ENCODE assay signal across 25 mouse cellular contexts in genomic region chr3:102263326-102263725, GRCm38 (mm10). TPM values are rescaled to one million over a fixed set of nuclear protein-coding genes. Genes with fewer than 3 reads are reported as not detected.
DNase-seq lines count a peak whose midpoint lies in the region; ATAC-seq and TF ChIP-seq lines count a peak whose summit lies in the region.
"Had no signal": no experiment of that assay in that cellular context is flagged by ENCODE, and none has a peak within 500 bp of the region (broad histone marks: within the 10 kb centered on the region; RNA-seq: fewer than 3 reads in every experiment).

No protein-coding gene starts in this region.

- no peaks in the 10 kb centered on the region for H3K27me3 ChIP-seq in neural tube, embryonic 14.5 days (ENCODE audit: control insufficient read depth, insufficient read depth, low read length)
- H3K27me3 ChIP-seq in forebrain, embryonic 11.5 days (ENCODE audit: control insufficient read depth, insufficient read depth, low read length): no peaks in the 10 kb centered on the region
- H3K27me3 ChIP-seq: embryonic facial prominence, embryonic 13.5 days; embryonic facial prominence, embryonic 15.5 days; forebrain, embryonic 13.5 days; forebrain, embryonic 15.5 days had no signal

- 0 out of 2 replicates have a peak, but pooled peaks have one; percentile 14 for ATAC-seq in neural tube, embryonic 14.5 days (ENCODE audit: low read depth)
- no peak for ATAC-seq in forebrain, embryonic 11.5 days (replicated peaks; ENCODE audit: low FRiP score)
- ATAC-seq: forebrain, embryonic 13.5 days; forebrain, embryonic 15.5 days; forebrain, postnatal 0 days had no signal

- H3K4me1 ChIP-seq in neural tube, embryonic 14.5 days (ENCODE audit: control insufficient read depth, insufficient read depth, low read length): no peaks in the 10 kb centered on the region
- peaks cover 2 to 8% of the 10 kb centered on the region in 2 experiments; a peak in 2 of 4 replicates for H3K4me1 ChIP-seq in ES-E14 (ENCODE audit: control insufficient read depth in 2 of 2, insufficient read depth in 2 of 2, low read length in 2 of 2, poor library complexity in 1 of 2)
- H3K4me1 ChIP-seq in forebrain, embryonic 11.5 days (replicated peaks; ENCODE audit: control insufficient read depth, insufficient read depth, low read length): no peaks in the 10 kb centered on the region
- H3K4me1 ChIP-seq: forebrain, embryonic 13.5 days; forebrain, embryonic 15.5 days had no signal

- 75% methylated on average over 9 of the region's 9 CpGs for WGBS in neural tube, embryonic 14.5 days
- 79% methylated on average over 9 of the region's 9 CpGs for WGBS in forebrain, embryonic 11.5 days

- peak overlapping the region; percentile 36; the same call in 1 of the 2 replicates for H3K27ac ChIP-seq in layer of hippocampus, adult 2 months
- no peak overlapping the region for H3K27ac ChIP-seq in neural tube, embryonic 14.5 days (ENCODE audit: low read depth, low read length)
- no peak overlapping the region for H3K27ac ChIP-seq in ES-E14 (ENCODE audit: insufficient read depth, low read depth, low read length, poor library complexity, severe bottlenecking)
- no peak overlapping the region for H3K27ac ChIP-seq in forebrain, embryonic 11.5 days (ENCODE audit: low read depth, low read length)
- H3K27ac ChIP-seq: embryonic facial prominence, embryonic 13.5 days; embryonic facial prominence, embryonic 15.5 days; forebrain, embryonic 10.5 days; forebrain, embryonic 13.5 days; forebrain, embryonic 15.5 days had no signal

- H3K9ac ChIP-seq in neural tube, embryonic 14.5 days (replicated peaks; ENCODE audit: low read depth, low read length): no peak overlapping the region
- no peak overlapping the region for H3K9ac ChIP-seq in ES-E14 (ENCODE audit: insufficient read depth, low read depth, low read length, poor library complexity, severe bottlenecking)
- H3K9ac ChIP-seq in forebrain, embryonic 11.5 days (ENCODE audit: low read length): no peak overlapping the region
- H3K9ac ChIP-seq: embryonic facial prominence, embryonic 13.5 days; embryonic facial prominence, embryonic 15.5 days; forebrain, embryonic 13.5 days; forebrain, embryonic 15.5 days; forebrain, postnatal 0 days had no signal

- in situ Hi-C loops in ES-E14 (cut with MboI; ENCODE audit: low sequenced_read_pairs in 2 of 2, unreplicated experiment in 2 of 2): no loop called here

- DNase-seq in layer of hippocampus, adult 2 months (ENCODE audit: low spot score in 2 of 2): no peak
- DNase-seq in layer of hippocampus, adult 9-10 months (ENCODE audit: low spot score): no peak
- DNase-seq in neural tube, embryonic 10.5 days (ENCODE audit: extremely low spot score, low spot score): no peak
- DNase-seq in ES-E14 (ENCODE audit: low read depth, low spot score) (peak; percentile 29), ZHBTc4 (ENCODE audit: low read depth, low spot score) (peak; percentile 73)
- DNase-seq in forebrain, embryonic 11.5 days (ENCODE audit: low spot score): no peak
- no peak for DNase-seq in kidney, adult 11 months
- DNase-seq: adrenal gland, adult 2 months; adrenal gland, postnatal 10 days; adrenal gland, postnatal 25 days; cerebellum, adult 11 months; cerebellum, adult 18-20 months; cerebellum, adult 8-10 months; cerebellum, adult 9-11 months; cerebellum, postnatal 14 days; cerebellum, postnatal 36 days; embryo, embryonic 11 days; forebrain, postnatal 0 days had no signal

- TF ChIP-seq CTCF in layer of hippocampus, adult 2 months (conservative IDR thresholded peaks at IDR 0.05): no peak

- H3K36me3 ChIP-seq in neural tube, embryonic 14.5 days (ENCODE audit: control insufficient read depth, insufficient read depth, low read length): no peaks in the 10 kb centered on the region
- no peaks in the 10 kb centered on the region for H3K36me3 ChIP-seq in ES-E14 (ENCODE audit: control insufficient read depth, insufficient read depth, low read length, poor library complexity, severe bottlenecking)
- no peaks in the 10 kb centered on the region for H3K36me3 ChIP-seq in forebrain, embryonic 11.5 days (ENCODE audit: control insufficient read depth, insufficient read depth, low read length)
- H3K36me3 ChIP-seq: embryonic facial prominence, embryonic 13.5 days; embryonic facial prominence, embryonic 15.5 days; forebrain, embryonic 10.5 days; forebrain, embryonic 15.5 days had no signal

- peak overlapping the region; percentile 8; the same call in 1 of the 2 replicates for H3K4me3 ChIP-seq in layer of hippocampus, adult 2 months
- H3K4me3 ChIP-seq in neural tube, embryonic 14.5 days (ENCODE audit: low read depth, low read length): no peak overlapping the region
- no peak overlapping the region for H3K4me3 ChIP-seq in ES-E14 (ENCODE audit: insufficient read depth in 1 of 2, low read depth in 1 of 2, low read length in 2 of 2, poor library complexity in 1 of 2, severe bottlenecking in 1 of 2)
- H3K4me3 ChIP-seq in forebrain, embryonic 11.5 days (ENCODE audit: low read depth, low read length): no peak overlapping the region
- H3K4me3 ChIP-seq: embryonic facial prominence, embryonic 13.5 days; embryonic facial prominence, embryonic 15.5 days; erythroblast, embryonic 14.5 days; forebrain, embryonic 10.5 days; forebrain, embryonic 13.5 days; forebrain, embryonic 15.5 days had no signal

- no peak overlapping the region for H3K4me2 ChIP-seq in neural tube, embryonic 14.5 days (ENCODE audit: low read depth, low read length)
- H3K4me2 ChIP-seq in forebrain, embryonic 11.5 days (ENCODE audit: low read depth, low read length, severe bottlenecking): no peak overlapping the region
- H3K4me2 ChIP-seq: embryonic facial prominence, embryonic 15.5 days; forebrain, embryonic 13.5 days; forebrain, embryonic 15.5 days had no signal

- H3K9me3 ChIP-seq in neural tube, embryonic 14.5 days (ENCODE audit: control insufficient read depth, low read length): no peaks in the 10 kb centered on the region
- H3K9me3 ChIP-seq in ES-E14 (ENCODE audit: control insufficient read depth, insufficient read depth, low read depth, low read length): no peaks in the 10 kb centered on the region
- no peaks in the 10 kb centered on the region for H3K9me3 ChIP-seq in forebrain, embryonic 11.5 days (ENCODE audit: control insufficient read depth, low read length)
- H3K9me3 ChIP-seq: embryonic facial prominence, embryonic 13.5 days; embryonic facial prominence, embryonic 15.5 days; forebrain, embryonic 10.5 days; forebrain, embryonic 13.5 days; forebrain, embryonic 15.5 days had no signal

TF ChIP-seq in ES-E14, 5 proteins besides CTCF, POLR2A, EP300 and RAD21:
- TF ChIP-seq HCFC1 (IDR thresholded peaks at IDR 0.05; ENCODE audit: borderline replicate concordance, insufficient read depth, low read length): no peak
- TF ChIP-seq CHD2 (IDR thresholded peaks at IDR 0.05; ENCODE audit: low read depth, low read length): no peak

RNA-seq across cellular contexts. Expression of gene Vangl1, which starts 58.8 kb away (rescaled TPM):
- total RNA-seq in layer of hippocampus, adult 2 months (2021): 1 to 10 TPM; 4.2 to 5.8 TPM
- 8.2 and 11.3 TPM in 2 replicates for polyA plus RNA-seq in neural tube, embryonic 14.5 days (2014; fragmentation: Nextera tagmentation; extraction: Ambion mirVana)
- 119 and 167 TPM in 2 replicates for total RNA-seq in ES-E14 (2012; rRNA removed)
- 7.3 and 8.1 TPM in 2 replicates for polyA plus RNA-seq in forebrain, embryonic 11.5 days (2014; fragmentation: Nextera tagmentation; extraction: Ambion mirVana)

Comparison
In these comparisons a context has a peak if more than half of its experiments do, and no peak if none do; other contexts are left out.
1. DNase-seq: peak in ES-E14 (single experiment) and ZHBTc4 (single experiment); none in layer of hippocampus, adult 2 months (0 of 2), layer of hippocampus, adult 9-10 months (single experiment), neural tube, embryonic 10.5 days (single experiment), forebrain, embryonic 11.5 days (single experiment) and kidney, adult 11 months (single experiment).
2. RNA of gene Vangl1, which starts 58.8 kb away (total RNA-seq): 119 to 167 TPM in ES-E14; 4.2 to 5.8 TPM in layer of hippocampus, adult 2 months; every median in the first group is over 10 times any median in the second.